Mouse (Mus musculus) cerebral cortex, adult 2 months (tissue): ENCODE measurements around the gene Nxph4.

Experiments used
- WGBS: fragments of 180-500 bp; shearing (Covaris S2); methylation state at CpG from one replicate; pipeline ENCODE4 v1.1.7; 2018; 5-methylcytosine and 5-hydroxymethylcytosine counted together

The Nxph4 gene

GRCm38 (mm10) chr10:127534036-127534928 lies at the start of gene Nxph4:
TSS of gene Nxph4 (minus strand) at chr10:127534559.
- 2% methylated on average over 45 of the region's 78 CpGs for WGBS

- 79% methylated on average over 8 of the region's 8 CpGs for WGBS
Measured at GRCm38 (mm10) chr10:127583649-127584048, 49.3 kb upstream of the Nxph4 start.

- 95% methylated on average over 9 of the region's 9 CpGs for WGBS
Measured at GRCm38 (mm10) chr10:127581291-127581690, 46.9 kb upstream of the Nxph4 start.

- WGBS, result 69% methylated on average over 15 of the region's 15 CpGs
Measured at GRCm38 (mm10) chr10:127577982-127578381, 43.6 kb upstream of the Nxph4 start.

- 82% methylated on average over 9 of the region's 9 CpGs for WGBS
Measured at GRCm38 (mm10) chr10:127577156-127577555, 42.8 kb upstream of the Nxph4 start.

- 54% methylated on average over 18 of the region's 18 CpGs for WGBS
Measured at GRCm38 (mm10) chr10:127576381-127576961, 42.1 kb upstream of the Nxph4 start.

- WGBS, result 75% methylated on average over 7 of the region's 7 CpGs
Measured at GRCm38 (mm10) chr10:127575741-127576140, 41.4 kb upstream of the Nxph4 start.

GRCm38 (mm10) chr10:127572281-127572680 lies 37.9 kb upstream of the Nxph4 start:
- 90% methylated on average over 5 of the region's 5 CpGs for WGBS

- 84% methylated on average over 17 of the region's 17 CpGs for WGBS
Measured at GRCm38 (mm10) chr10:127570937-127571641, 36.7 kb upstream of the Nxph4 start.

- 80% methylated on average over 6 of the region's 6 CpGs for WGBS
Measured at GRCm38 (mm10) chr10:127570384-127570783, 36.0 kb upstream of the Nxph4 start.

GRCm38 (mm10) chr10:127569450-127569849 lies 35.1 kb upstream of the Nxph4 start:
- 22% methylated on average over 3 of the region's 3 CpGs for WGBS

- 90% methylated on average over 28 of the region's 28 CpGs for WGBS
Measured at GRCm38 (mm10) chr10:127566553-127567326, 32.4 kb upstream of the Nxph4 start.

GRCm38 (mm10) chr10:127564301-127564700 lies 29.9 kb upstream of the Nxph4 start:
- 27% methylated on average over 13 of the region's 13 CpGs for WGBS

- 66% methylated on average over 8 of the region's 8 CpGs for WGBS
Measured at GRCm38 (mm10) chr10:127563840-127564239, 29.5 kb upstream of the Nxph4 start.

- 90% methylated on average over 13 of the region's 13 CpGs for WGBS
Measured at GRCm38 (mm10) chr10:127557397-127557796, 23.0 kb upstream of the Nxph4 start.

- WGBS, result 73% methylated on average over 18 of the region's 18 CpGs
Measured at GRCm38 (mm10) chr10:127555703-127556102, 21.3 kb upstream of the Nxph4 start.

- WGBS, result 87% methylated on average over 17 of the region's 17 CpGs
Measured at GRCm38 (mm10) chr10:127549892-127550291, 15.5 kb upstream of the Nxph4 start.

- WGBS, result 83% methylated on average over 15 of the region's 15 CpGs
Measured at GRCm38 (mm10) chr10:127548236-127548635, 13.9 kb upstream of the Nxph4 start.

- 90% methylated on average over 7 of the region's 7 CpGs for WGBS
Measured at GRCm38 (mm10) chr10:127546505-127546904, 12.1 kb upstream of the Nxph4 start.

- 93% methylated on average over 20 of the region's 20 CpGs for WGBS
Measured at GRCm38 (mm10) chr10:127544375-127544774, 10.0 kb upstream of the Nxph4 start.

- WGBS, result 79% methylated on average over 3 of the region's 3 CpGs
Measured at GRCm38 (mm10) chr10:127543916-127544315, 9.6 kb upstream of the Nxph4 start.

- 43% methylated on average over 6 of the region's 6 CpGs for WGBS
Measured at GRCm38 (mm10) chr10:127542720-127543119, 8.4 kb upstream of the Nxph4 start.
